Mouse (Mus musculus) urinary bladder, postnatal 25 days (tissue): ENCODE results near the gene Tjp3.
"Not testable (repeated sequence)": the region's sequence is repeated elsewhere in the genome, so short reads cannot be mapped to it uniquely, and the experiment has no call there.

Source experiments
- DNase-seq: peaks from one replicate; pipeline ENCODE4 v3.0.0; 2022; ENCODE audit warnings: low spot score

The Tjp3 gene

GRCm38 (mm10) chr10:81230438-81231332 is 60.7 kb downstream of the Tjp3 start, which contains the start of gene Atcay:
Atcay (minus strand) TSS chr10:81230833.
- no peak for DNase-seq

GRCm38 (mm10) chr10:81229735-81230437 is 61.5 kb downstream of the Tjp3 start:
- DNase-seq: no peak

GRCm38 (mm10) chr10:81223731-81224130 is 67.7 kb downstream of the Tjp3 start:
- DNase-seq: not testable (repeated sequence)
